Mouse (Mus musculus) MEL (cell line): Measurements from ENCODE around the gene Tmprss13. TPM values are rescaled to one million over a fixed set of nuclear protein-coding genes. Genes with fewer than 3 reads are reported as not detected.

Source experiments
- DNase-seq: peaks from one replicate; pipeline ENCODE4 v3.0.0; 2011; ENCODE audit warnings: low read depth, low spot score
- H3K27ac ChIP-seq: 2 replicates; pipeline ENCODE4 v1.5.1; 2012; ENCODE audit warnings: low read depth, mild to moderate bottlenecking, control low read depth, low read length, moderate library complexity; ENCODE audit not compliant: control insufficient read depth
- H3K27me3 ChIP-seq, 2 experiments: fragments of 150-350 bp in 1 of 2; sonication (generic) in 1 of 2; 2 replicates each; pipeline ENCODE4 v1.6.1; 2012; ENCODE audit warnings: low read length in 2 of 2, mild to moderate bottlenecking in 2 of 2, improper control_type of control experiment in 1 of 2, moderate library complexity in 1 of 2; ENCODE audit not compliant: insufficient read depth in 2 of 2, control insufficient read depth in 1 of 2
- H3K36me3 ChIP-seq, 2 experiments: 2 replicates each; pipeline ENCODE4 v1.6.1; 2012 to 2014; ENCODE audit warnings: low read length in 2 of 2, improper control_type of control experiment in 1 of 2, inconsistent platforms in 1 of 2, mild to moderate bottlenecking in 1 of 2; ENCODE audit not compliant: insufficient read depth in 2 of 2, control insufficient read depth in 1 of 2
- H3K4me1 ChIP-seq, 2 experiments: fragments of 150-350 bp in 1 of 2; sonication (generic) in 1 of 2; 2 replicates each; pipeline ENCODE4 v1.6.1; 2012; ENCODE audit warnings: low read length in 2 of 2, improper control_type of control experiment in 1 of 2, mild to moderate bottlenecking in 1 of 2; ENCODE audit not compliant: insufficient read depth in 2 of 2, control insufficient read depth in 1 of 2
- H3K4me3 ChIP-seq, 2 experiments: fragments of 150-350 bp in 1 of 2; sonication (generic) in 1 of 2; 2 replicates each; pipeline ENCODE4 v1.5.1; 2012; ENCODE audit warnings: low read depth in 2 of 2, low read length in 2 of 2, mild to moderate bottlenecking in 2 of 2, moderate library complexity in 2 of 2, control low read depth in 1 of 2, improper control_type of control experiment in 1 of 2; ENCODE audit not compliant: control insufficient read depth in 1 of 2, insufficient read depth in 1 of 2
- H3K79me2 ChIP-seq: 2 replicates; pipeline ENCODE4 v1.6.1; 2012; ENCODE audit warnings: mild to moderate bottlenecking, low read length, moderate library complexity; ENCODE audit not compliant: control insufficient read depth, poor library complexity, insufficient read depth
- H3K9ac ChIP-seq: 2 replicates; pipeline ENCODE4 v1.6.1; 2012; ENCODE audit warnings: low read depth, mild to moderate bottlenecking, control low read depth, low read length, moderate library complexity; ENCODE audit not compliant: control insufficient read depth, poor library complexity, severe bottlenecking
- H3K9me3 ChIP-seq: fragments of 150-350 bp; sonication (generic); replicated peaks from 2 replicates; pipeline ENCODE4 v1.6.1; 2012; ENCODE audit warnings: mild to moderate bottlenecking, low read length, improper control_type of control experiment, moderate library complexity; ENCODE audit not compliant: insufficient read depth
- BHLHE40 ChIP-seq: IDR thresholded peaks from 2 replicates; pipeline ENCODE4 v1.6.1; 2012; ENCODE audit warnings: low read depth, mild to moderate bottlenecking, inconsistent platforms, low read length, improper control_type of control experiment, borderline replicate concordance
- EP300 ChIP-seq, 2 experiments: IDR thresholded peaks; 2 replicates each; pipeline ENCODE4 v1.6.1; 2011; ENCODE audit warnings: improper control_type of control experiment in 2 of 2, low read length in 2 of 2, low read depth in 1 of 2, mild to moderate bottlenecking in 1 of 2
- ETS1 ChIP-seq: IDR thresholded peaks from 2 replicates; pipeline ENCODE4 v1.6.1; 2012; ENCODE audit warnings: low read depth, mild to moderate bottlenecking, inconsistent platforms, low read length, improper control_type of control experiment, moderate library complexity
- JUND ChIP-seq: IDR thresholded peaks from 2 replicates; pipeline ENCODE4 v1.6.1; 2011; ENCODE audit warnings: low read depth, mild to moderate bottlenecking, improper control_type of control experiment, low read length
- KAT2A ChIP-seq: conservative IDR thresholded peaks from 2 replicates; pipeline ENCODE4 v1.6.1; 2012; ENCODE audit warnings: low read depth, low read length, improper control_type of control experiment, inconsistent platforms
- MAFK ChIP-seq: IDR thresholded peaks from 2 replicates; pipeline ENCODE4 v1.6.1; 2011; ENCODE audit warnings: low read depth, mild to moderate bottlenecking, low read length, improper control_type of control experiment, borderline replicate concordance
- MEF2A ChIP-seq: IDR thresholded peaks from 2 replicates; pipeline ENCODE4 v1.6.1; 2014; ENCODE audit warnings: low read depth, mild to moderate bottlenecking, inconsistent platforms, low read length, improper control_type of control experiment; ENCODE audit not compliant: poor library complexity, insufficient replicate concordance, severe bottlenecking; ENCODE audit errors: extremely low read depth
- MYB ChIP-seq: IDR thresholded peaks from 2 replicates; pipeline ENCODE4 v1.6.1; 2011; ENCODE audit warnings: mild to moderate bottlenecking, low read depth, low read length, improper control_type of control experiment
- POLR2A ChIP-seq, 2 experiments: IDR thresholded peaks; 2 replicates each; pipeline ENCODE4 v1.6.1; 2011 to 2012; ENCODE audit warnings: low read length in 2 of 2, mild to moderate bottlenecking in 2 of 2, control low read depth in 1 of 2, improper control_type of control experiment in 1 of 2, low read depth in 1 of 2, moderate library complexity in 1 of 2; ENCODE audit not compliant: control insufficient read depth in 1 of 2, insufficient read depth in 1 of 2, poor library complexity in 1 of 2
- POLR2AphosphoS2 ChIP-seq: IDR thresholded peaks from 2 replicates; pipeline ENCODE4 v1.6.1; 2011; ENCODE audit warnings: low read length, improper control_type of control experiment
- POLR2AphosphoS5 ChIP-seq: IDR thresholded peaks from 2 replicates; pipeline ENCODE4 v1.6.1; 2012; ENCODE audit warnings: low read depth, borderline replicate concordance, mild to moderate bottlenecking, inconsistent platforms, low read length, moderate library complexity, mixed read lengths
- RCOR1 ChIP-seq: IDR thresholded peaks from 2 replicates; pipeline ENCODE4 v1.6.1; 2012; ENCODE audit warnings: low read depth, mild to moderate bottlenecking, inconsistent platforms, low read length, improper control_type of control experiment
- SMC3 ChIP-seq: IDR thresholded peaks from 2 replicates; pipeline ENCODE4 v1.6.1; 2011; ENCODE audit warnings: low read depth, low read length, improper control_type of control experiment
- TAL1 ChIP-seq: IDR thresholded peaks from 2 replicates; pipeline ENCODE4 v1.6.1; 2012; ENCODE audit warnings: mild to moderate bottlenecking, inconsistent platforms, low read length, moderate library complexity, mixed read lengths
- TBP ChIP-seq: IDR thresholded peaks from 2 replicates; pipeline ENCODE4 v1.8.0; 2011; ENCODE audit warnings: low read depth, low read length, improper control_type of control experiment
- UBTF ChIP-seq: IDR thresholded peaks from 2 replicates; pipeline ENCODE4 v1.6.1; 2012; ENCODE audit warnings: low read depth, mild to moderate bottlenecking, inconsistent platforms, low read length, improper control_type of control experiment, moderate library complexity, borderline replicate concordance; ENCODE audit not compliant: insufficient read depth
- USF1 ChIP-seq: IDR thresholded peaks from 2 replicates; pipeline ENCODE4 v1.6.1; 2014; ENCODE audit warnings: low read depth, mild to moderate bottlenecking, inconsistent platforms, low read length, improper control_type of control experiment, moderate library complexity
- USF2 ChIP-seq, 2 experiments: IDR thresholded peaks; 2 replicates each; pipeline ENCODE4 v1.6.1; 2011 to 2012; ENCODE audit warnings: improper control_type of control experiment in 2 of 2, low read length in 2 of 2, borderline replicate concordance in 1 of 2, inconsistent platforms in 1 of 2, low read depth in 1 of 2, mild to moderate bottlenecking in 1 of 2; ENCODE audit not compliant: insufficient read depth in 1 of 2
- ZKSCAN1 ChIP-seq: IDR thresholded peaks from 2 replicates; pipeline ENCODE4 v1.6.1; 2012; ENCODE audit warnings: low read depth, mild to moderate bottlenecking, inconsistent platforms, low read length, improper control_type of control experiment, moderate library complexity
- ZMIZ1 ChIP-seq: IDR thresholded peaks from 2 replicates; pipeline ENCODE4 v1.6.1; 2012; ENCODE audit warnings: low read depth, mild to moderate bottlenecking, inconsistent platforms, low read length, improper control_type of control experiment, moderate library complexity
- ZNF384 ChIP-seq: IDR thresholded peaks from 2 replicates; pipeline ENCODE4 v1.6.1; 2012; ENCODE audit warnings: low read depth, mild to moderate bottlenecking, inconsistent platforms, low read length, improper control_type of control experiment
- polyA plus RNA-seq, 2 experiments: library from polyadenylated mRNA; stranded (reverse) in 1 of 2; unstranded in 1 of 2; fragments of >175 nt in 1 of 2; fragments of >200 nt in 1 of 2; gene quantifications; 2 replicates each; pipeline versions ENCODE4 v1.2.1 to v1.2.4; 2012; ENCODE audit warnings: low replicate concordance in 2 of 2, low read depth in 1 of 2; ENCODE audit not compliant: insufficient read length in 2 of 2, insufficient read depth in 1 of 2, missing spikeins in 1 of 2
- total RNA-seq: library from RNA; depleted of rRNA; stranded (reverse); fragments of 300-350 nt; gene quantifications from 2 replicates; pipeline ENCODE4 v1.2.3, GENCODE M21; 2012

The Tmprss13 gene
- total and polyA plus RNA-seq, 3 experiments: not detected

DNA sequence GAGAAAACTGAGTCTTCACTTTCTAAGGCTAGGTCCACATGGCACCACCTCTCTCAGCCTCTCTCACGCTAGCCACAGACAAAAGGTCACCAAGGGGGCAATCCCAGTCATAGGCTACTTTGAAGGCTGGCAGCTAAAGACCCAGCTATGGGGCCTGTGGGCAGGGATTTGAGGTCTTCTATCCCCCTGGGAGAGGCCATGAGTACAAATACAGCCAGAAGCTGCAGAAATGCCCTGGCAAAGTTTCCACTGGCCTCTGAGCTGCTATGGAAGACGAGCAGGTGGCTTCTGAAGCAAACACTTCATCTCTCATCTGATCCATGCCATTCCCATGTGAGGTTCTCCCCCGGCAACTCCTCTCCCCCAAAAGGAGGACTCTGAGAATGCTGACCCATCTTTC lies 38.8 kb upstream of the Tmprss13 start:
- DNase-seq: no peak
- peaks cover 0 to 6% of the 10 kb centered on the region in 2 experiments; a peak in 2 of 4 replicates for H3K36me3 ChIP-seq
- no peak overlapping the region for H3K9ac ChIP-seq
- no peaks in the 10 kb centered on the region for H3K27me3 ChIP-seq
- H3K27ac ChIP-seq: no peak overlapping the region
- H3K9me3 ChIP-seq: no peaks in the 10 kb centered on the region
- no peak for TF ChIP-seq ZMIZ1
- no peak for TF ChIP-seq BHLHE40
- TF ChIP-seq UBTF: no peak
- no peak for TF ChIP-seq MYB
- TF ChIP-seq POLR2A (IDR thresholded peaks at IDR 0.05; ENCODE audit: control insufficient read depth in 1 of 2, insufficient read depth in 1 of 2, low read depth in 1 of 2, low read length in 2 of 2, poor library complexity in 1 of 2): no peak
- TF ChIP-seq SMC3: no peak
- TF ChIP-seq ETS1: no peak
- TF ChIP-seq KAT2A: no peak
- no peak for TF ChIP-seq MEF2A
- no peak for TF ChIP-seq ZKSCAN1
- no peak for TF ChIP-seq USF2 (IDR thresholded peaks at IDR 0.05; ENCODE audit: borderline replicate concordance in 1 of 2, insufficient read depth in 1 of 2, low read depth in 1 of 2, low read length in 2 of 2)
- TF ChIP-seq MAFK: no peak
- TF ChIP-seq RCOR1: no peak
- no peak for TF ChIP-seq ZNF384
- TF ChIP-seq JUND: no peak
- no peak for TF ChIP-seq POLR2AphosphoS2
- TF ChIP-seq TAL1: no peak
- H3K4me3 ChIP-seq: no peak overlapping the region
- peaks cover 10 to 14% of the 10 kb centered on the region in 2 experiments; a peak in 3 of 4 replicates for H3K4me1 ChIP-seq
- H3K79me2 ChIP-seq: no peaks in the 10 kb centered on the region

DNA sequence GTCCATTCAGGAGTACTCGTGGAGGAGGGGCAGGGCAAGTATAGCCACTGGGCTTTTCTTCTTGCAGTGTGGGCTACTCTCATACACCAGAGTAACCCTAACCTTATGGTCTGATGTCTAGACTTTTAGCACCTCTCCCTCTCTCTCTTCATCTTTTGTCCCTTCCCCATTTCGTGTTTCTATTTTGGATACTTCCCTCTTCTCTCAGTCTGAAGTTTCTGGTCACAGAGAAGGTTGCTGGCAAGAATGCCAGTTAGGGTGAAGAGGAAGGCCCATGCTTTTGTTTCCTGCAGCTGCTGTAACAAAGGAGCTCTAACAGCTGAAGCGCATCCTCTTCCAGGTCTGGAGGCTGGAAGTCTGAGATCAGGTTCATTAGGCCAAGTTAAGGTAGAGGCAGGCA lies 38.0 kb upstream of the Tmprss13 start:
- peak; percentile 55 for DNase-seq
- H3K79me2 ChIP-seq: no peaks in the 10 kb centered on the region
- H3K36me3 ChIP-seq: no peaks in the 10 kb centered on the region
- H3K27ac ChIP-seq: no peak overlapping the region
- no peak overlapping the region for H3K9ac ChIP-seq
- H3K27me3 ChIP-seq: no peaks in the 10 kb centered on the region
- H3K4me3 ChIP-seq: no peak overlapping the region
- 0 out of 2 replicates have a peak, but pooled peaks have one; percentile 49 for TF ChIP-seq ETS1
- TF ChIP-seq POLR2AphosphoS5: no peak
- no peak for TF ChIP-seq USF1
- TF ChIP-seq TBP: no peak
- TF ChIP-seq ZMIZ1: 0 out of 2 replicates have a peak, but pooled peaks have one; percentile 31
- TF ChIP-seq MEF2A: peak; percentile 77; the same call in 1 of the 2 replicates
- TF ChIP-seq EP300 (IDR thresholded peaks at IDR 0.05; ENCODE audit: low read depth in 1 of 2, low read length in 2 of 2): peak; percentile 11 to 33; a peak in 1 of 4 replicates
- peaks cover 5 to 10% of the 10 kb centered on the region in 2 experiments; a peak in 3 of 4 replicates for H3K4me1 ChIP-seq
- H3K9me3 ChIP-seq: no peaks in the 10 kb centered on the region
